Mouse (Mus musculus): ENCODE data around the gene Tmem108. TPM values are rescaled to one million over a fixed set of nuclear protein-coding genes. Genes with fewer than 3 reads are reported as not detected.
A peak's percentile ranks its signal among the peaks of the same experiment; 100 is the strongest.
"Not testable (repeated sequence)": the region's sequence is repeated elsewhere in the genome, so short reads cannot be mapped to it uniquely, and the experiment has no call there.

The Tmem108 gene
- polyA plus RNA-seq, 1 experiment from 2014 or later, result 13.0 TPM

DNA sequence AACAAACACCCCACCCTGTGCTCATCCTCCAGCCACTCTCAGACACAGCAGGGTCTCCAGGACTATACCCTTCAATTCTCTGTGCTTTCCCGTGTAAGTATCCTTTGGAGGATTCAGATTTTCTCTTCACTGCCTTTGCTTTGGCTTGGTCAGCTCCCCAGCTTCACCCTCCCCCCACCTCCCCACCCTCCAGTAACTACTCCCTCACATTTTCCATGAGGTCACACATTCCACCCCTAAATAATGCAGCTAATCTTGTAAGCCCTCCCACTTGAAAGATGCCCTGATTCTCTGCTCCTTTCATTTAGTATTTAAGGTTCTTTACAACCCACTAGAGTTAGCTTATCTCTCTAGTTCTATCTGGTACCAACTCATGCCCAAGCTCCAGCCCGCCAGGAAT is 82.4 kb downstream of the Tmem108 start:
- ATAC-seq (ENCODE audit: low read depth), result no peak
- Histone ChIP-seq H3K4me1 (replicated peaks; ENCODE audit: control insufficient read depth, insufficient read depth, low read length) (0 out of 2 replicates have a peak, but pooled peaks cover 4% of the 10 kb centered on the region), H3K27ac (ENCODE audit: low read length) (no peak overlapping the region)

GRCm38 (mm10) chr9:103678531-103679060 is 83.0 kb downstream of the Tmem108 start:
- Histone ChIP-seq H3K36me3 (ENCODE audit: control insufficient read depth, insufficient read depth, low read length) (no peaks in the 10 kb centered on the region), H3K9me3 (ENCODE audit: control insufficient read depth, low read length) (no peaks in the 10 kb centered on the region), H3K27me3 (ENCODE audit: control insufficient read depth, insufficient read depth, low read depth, low read length) (no peaks in the 10 kb centered on the region), H3K4me1 (replicated peaks; ENCODE audit: control insufficient read depth, insufficient read depth, low read length) (0 out of 2 replicates have a peak, but pooled peaks cover 4% of the 10 kb centered on the region), H3K27ac (ENCODE audit: low read length) (no peak overlapping the region), H3K4me3 (ENCODE audit: low read length) (no peak overlapping the region), H3K9ac (ENCODE audit: low read length) (no peak overlapping the region), H3K4me2 (ENCODE audit: low read depth, low read length) (no peak overlapping the region)
- no peak for ATAC-seq (ENCODE audit: low read depth)
- 61% methylated on average over 7 of the region's 7 CpGs for WGBS

More for the DNA sequence above, 82.4 kb downstream of the Tmem108 start:
- no peaks in the 10 kb centered on the region for H3K27me3 ChIP-seq (ENCODE audit: control insufficient read depth, insufficient read depth, low read depth, low read length)
- no peak overlapping the region for H3K4me2 ChIP-seq (ENCODE audit: low read depth, low read length)
- WGBS, result 21% methylated on average over 2 of the region's 2 CpGs
- no peak overlapping the region for H3K9ac ChIP-seq (ENCODE audit: low read length)
- no peaks in the 10 kb centered on the region for H3K36me3 ChIP-seq (ENCODE audit: control insufficient read depth, insufficient read depth, low read length)
- H3K9me3 ChIP-seq (ENCODE audit: control insufficient read depth, low read length), result no peaks in the 10 kb centered on the region
- no peak overlapping the region for H3K4me3 ChIP-seq (ENCODE audit: low read length)

DNA sequence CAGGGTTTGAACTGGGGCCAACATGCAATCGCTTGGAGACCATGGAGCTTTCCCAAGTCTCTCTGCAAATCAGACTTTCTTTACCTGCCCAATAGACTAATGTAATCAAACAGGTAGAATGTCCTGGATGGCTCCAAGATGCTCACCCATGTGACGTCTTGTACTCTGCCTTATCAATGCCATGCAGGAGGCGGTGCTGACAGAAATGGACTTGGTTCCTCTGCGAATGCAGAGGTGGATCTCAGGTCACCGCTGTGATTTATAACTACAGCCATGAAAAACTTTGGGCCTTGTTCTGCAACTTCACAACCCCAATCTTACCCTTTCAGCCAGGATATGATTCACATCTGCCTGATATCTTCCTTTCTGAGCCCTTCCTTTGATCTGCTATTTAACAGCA is 83.8 kb downstream of the Tmem108 start:
- H3K27ac ChIP-seq (ENCODE audit: low read length), result no peak overlapping the region
- no peak overlapping the region for H3K9ac ChIP-seq (ENCODE audit: low read length)
- no peak overlapping the region for H3K4me2 ChIP-seq (ENCODE audit: low read depth, low read length)
- 68% methylated on average over 5 of the region's 5 CpGs for WGBS
- H3K4me3 ChIP-seq (ENCODE audit: low read length), result no peak overlapping the region
- H3K27me3 ChIP-seq (ENCODE audit: control insufficient read depth, insufficient read depth, low read depth, low read length), result no peaks in the 10 kb centered on the region
- no peaks in the 10 kb centered on the region for H3K36me3 ChIP-seq (ENCODE audit: control insufficient read depth, insufficient read depth, low read length)
- no peaks in the 10 kb centered on the region for H3K9me3 ChIP-seq (ENCODE audit: control insufficient read depth, low read length)
- no peak for ATAC-seq (ENCODE audit: low read depth)
- 0 out of 2 replicates have a peak, but pooled peaks cover 4% of the 10 kb centered on the region for H3K4me1 ChIP-seq (replicated peaks; ENCODE audit: control insufficient read depth, insufficient read depth, low read length)

DNA sequence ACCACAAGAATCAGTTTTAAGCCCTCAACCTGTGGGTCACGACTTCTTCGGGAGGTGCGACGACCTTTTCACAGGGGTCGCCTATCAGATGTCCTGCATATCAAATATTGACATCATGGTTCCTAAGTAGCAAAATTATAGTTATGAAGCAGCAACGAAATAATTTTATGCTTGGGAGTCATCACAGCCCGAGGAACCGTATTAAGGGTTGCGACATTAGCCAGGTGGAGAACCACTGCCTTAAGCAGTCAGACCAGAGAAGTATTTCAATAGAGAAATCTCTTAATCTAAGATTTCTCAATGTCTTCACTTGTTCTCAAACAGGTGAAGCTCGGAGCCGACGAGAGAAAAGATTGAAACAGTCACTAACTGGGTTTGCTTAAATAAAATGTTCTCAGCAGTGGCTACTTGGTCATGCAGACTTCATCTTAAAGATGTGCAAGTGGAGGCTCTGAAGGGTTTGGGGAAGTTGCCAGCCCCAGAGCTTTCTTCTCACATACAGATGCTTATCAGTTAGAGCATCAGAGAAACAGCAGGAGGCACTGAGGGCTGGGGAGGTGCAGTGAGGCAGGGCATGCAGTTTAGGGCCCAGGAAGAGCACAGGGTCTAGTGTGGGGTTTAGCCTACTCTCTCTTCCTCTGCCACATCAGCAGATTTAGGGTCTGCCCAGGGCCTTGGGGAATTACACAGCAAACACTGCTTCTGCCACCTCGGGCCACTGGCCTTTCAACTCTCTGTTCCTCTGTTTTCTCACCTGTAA is 85.7 kb downstream of the Tmem108 start:
- H3K9me3 ChIP-seq (ENCODE audit: control insufficient read depth, low read length), result no peaks in the 10 kb centered on the region
- H3K4me3 ChIP-seq (ENCODE audit: low read length), result no peak overlapping the region
- no peak overlapping the region for H3K9ac ChIP-seq (ENCODE audit: low read length)
- 0 out of 2 replicates have a peak, but pooled peaks cover 4% of the 10 kb centered on the region for H3K4me1 ChIP-seq (replicated peaks; ENCODE audit: control insufficient read depth, insufficient read depth, low read length)
- H3K36me3 ChIP-seq (ENCODE audit: control insufficient read depth, insufficient read depth, low read length), result no peaks in the 10 kb centered on the region
- no peak for ATAC-seq (ENCODE audit: low read depth)
- H3K27ac ChIP-seq (ENCODE audit: low read length), result no peak overlapping the region
- no peaks in the 10 kb centered on the region for H3K27me3 ChIP-seq (ENCODE audit: control insufficient read depth, insufficient read depth, low read depth, low read length)
- WGBS, result 75% methylated on average over 13 of the region's 13 CpGs
- no peak overlapping the region for H3K4me2 ChIP-seq (ENCODE audit: low read depth, low read length)

DNA sequence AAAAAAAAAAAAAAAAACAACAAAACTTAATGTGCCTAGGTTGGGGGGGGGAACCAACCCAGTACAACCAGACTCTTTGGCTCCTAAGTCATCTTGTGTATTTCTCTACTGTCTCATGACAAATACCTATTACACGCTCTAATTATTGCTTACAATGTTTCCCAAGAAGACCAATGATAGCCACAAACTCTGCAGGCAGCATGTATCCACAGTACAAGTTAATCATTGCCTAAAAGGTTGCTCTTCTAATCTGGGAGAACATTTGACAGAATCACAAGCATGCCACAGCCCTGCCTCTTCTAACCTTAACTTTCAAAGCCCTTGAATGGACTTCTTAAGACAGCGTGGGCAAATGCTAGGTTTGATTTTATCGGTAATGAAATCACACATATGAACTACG is 88.8 kb downstream of the Tmem108 start:
- Histone ChIP-seq H3K4me2 (ENCODE audit: low read depth, low read length) (no peak overlapping the region), H3K9ac (ENCODE audit: low read length) (no peak overlapping the region), H3K27me3 (ENCODE audit: control insufficient read depth, insufficient read depth, low read depth, low read length) (no peaks in the 10 kb centered on the region), H3K4me3 (ENCODE audit: low read length) (no peak overlapping the region), H3K9me3 (ENCODE audit: control insufficient read depth, low read length) (no peaks in the 10 kb centered on the region), H3K4me1 (replicated peaks; ENCODE audit: control insufficient read depth, insufficient read depth, low read length) (no peaks in the 10 kb centered on the region), H3K36me3 (ENCODE audit: control insufficient read depth, insufficient read depth, low read length) (no peaks in the 10 kb centered on the region), H3K27ac (ENCODE audit: low read length) (no peak overlapping the region)
- ATAC-seq (ENCODE audit: low read depth), result no peak
- 76% methylated on average over 4 of the region's 4 CpGs for WGBS

GRCm38 (mm10) chr9:103670592-103671113 is 91.0 kb downstream of the Tmem108 start:
- 94% methylated on average over 8 of the region's 8 CpGs for WGBS
- not testable (repeated sequence) for H3K4me3 ChIP-seq (ENCODE audit: low read length); H3K27ac ChIP-seq (ENCODE audit: low read length); H3K27me3 ChIP-seq (ENCODE audit: control insufficient read depth, insufficient read depth, low read depth, low read length); H3K9me3 ChIP-seq (ENCODE audit: control insufficient read depth, low read length); ATAC-seq (ENCODE audit: low read depth); H3K4me1 ChIP-seq (replicated peaks; ENCODE audit: control insufficient read depth, insufficient read depth, low read length); H3K9ac ChIP-seq (ENCODE audit: low read length); H3K4me2 ChIP-seq (ENCODE audit: low read depth, low read length); H3K36me3 ChIP-seq (ENCODE audit: control insufficient read depth, insufficient read depth, low read length)

- Histone ChIP-seq H3K27ac (ENCODE audit: low read length) (no peak overlapping the region), H3K36me3 (ENCODE audit: control insufficient read depth, insufficient read depth, low read length) (no peaks in the 10 kb centered on the region), H3K4me1 (replicated peaks; ENCODE audit: control insufficient read depth, insufficient read depth, low read length) (peaks cover 5% of the 10 kb centered on the region; the same call in 1 of the 2 replicates), H3K4me3 (ENCODE audit: low read length) (no peak overlapping the region), H3K27me3 (ENCODE audit: control insufficient read depth, insufficient read depth, low read depth, low read length) (no peaks in the 10 kb centered on the region), H3K4me2 (ENCODE audit: low read depth, low read length) (no peak overlapping the region), H3K9me3 (ENCODE audit: control insufficient read depth, low read length) (no peaks in the 10 kb centered on the region), H3K9ac (ENCODE audit: low read length) (no peak overlapping the region)
- ATAC-seq (ENCODE audit: low read depth), result no peak
- 71% methylated on average over 6 of the region's 6 CpGs for WGBS
Measured at GRCm38 (mm10) chr9:103668830-103669229, 92.8 kb downstream of the Tmem108 start.

- peaks cover 5% of the 10 kb centered on the region; the same call in 1 of the 2 replicates for H3K4me1 ChIP-seq (replicated peaks; ENCODE audit: control insufficient read depth, insufficient read depth, low read length)
- H3K36me3 ChIP-seq (ENCODE audit: control insufficient read depth, insufficient read depth, low read length), result no peaks in the 10 kb centered on the region
- 49% methylated on average over 6 of the region's 6 CpGs for WGBS
- no peak overlapping the region; the same call in 1 of the 2 replicates for H3K27ac ChIP-seq (ENCODE audit: low read length)
- H3K27me3 ChIP-seq (ENCODE audit: control insufficient read depth, insufficient read depth, low read depth, low read length), result no peaks in the 10 kb centered on the region
- no peak overlapping the region for H3K4me3 ChIP-seq (ENCODE audit: low read length)
- H3K9me3 ChIP-seq (ENCODE audit: control insufficient read depth, low read length), result no peaks in the 10 kb centered on the region
- no peak overlapping the region for H3K9ac ChIP-seq (ENCODE audit: low read length)
- no peak overlapping the region for H3K4me2 ChIP-seq (ENCODE audit: low read depth, low read length)
- ATAC-seq (ENCODE audit: low read depth), result peak; percentile 83
Measured at GRCm38 (mm10) chr9:103665817-103666216, 95.8 kb downstream of the Tmem108 start.

DNA sequence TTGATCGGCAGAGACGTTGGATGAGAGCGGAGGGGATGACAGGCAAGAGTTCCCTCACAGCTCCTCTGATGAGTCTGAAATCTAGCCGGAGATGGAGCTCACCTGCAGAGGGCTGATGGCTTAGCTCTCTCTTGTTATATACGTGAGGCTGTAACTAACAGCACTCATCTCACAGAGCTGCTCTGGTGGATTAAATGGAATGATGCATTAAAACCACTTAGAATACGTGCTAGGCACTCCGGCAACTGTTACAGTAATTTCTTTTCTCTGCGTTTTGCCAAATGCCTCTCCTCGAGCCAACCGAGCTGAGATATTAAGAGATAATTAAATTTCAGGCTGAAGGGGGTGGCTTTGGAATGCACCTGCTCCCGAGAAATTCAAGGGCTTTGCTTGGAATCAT is 97.5 kb downstream of the Tmem108 start:
- no peaks in the 10 kb centered on the region for H3K36me3 ChIP-seq (ENCODE audit: control insufficient read depth, insufficient read depth, low read length)
- H3K4me2 ChIP-seq (ENCODE audit: low read depth, low read length), result no peak overlapping the region
- H3K9me3 ChIP-seq (ENCODE audit: control insufficient read depth, low read length), result no peaks in the 10 kb centered on the region
- H3K27ac ChIP-seq (ENCODE audit: low read length), result no peak overlapping the region
- peaks cover 5% of the 10 kb centered on the region; the same call in 1 of the 2 replicates for H3K4me1 ChIP-seq (replicated peaks; ENCODE audit: control insufficient read depth, insufficient read depth, low read length)
- H3K4me3 ChIP-seq (ENCODE audit: low read length), result no peak overlapping the region
- H3K27me3 ChIP-seq (ENCODE audit: control insufficient read depth, insufficient read depth, low read depth, low read length), result no peaks in the 10 kb centered on the region
- no peak for ATAC-seq (ENCODE audit: low read depth)
- 67% methylated on average over 11 of the region's 11 CpGs for WGBS
- no peak overlapping the region for H3K9ac ChIP-seq (ENCODE audit: low read length)

Measured in lung, embryonic 16.5 days (tissue).